Mouse (Mus musculus) hindbrain, embryonic 16.5 days (tissue): ENCODE measurements around the gene Susd6. TPM values are rescaled to one million over a fixed set of nuclear protein-coding genes. Genes with fewer than 3 reads are reported as not detected.
A peak's percentile ranks its signal among the peaks of the same experiment; 100 is the strongest.

ENCODE experiments used
- ATAC-seq: fragments of 200-750 bp; cut with Nextera tagmentation; 2 replicates; pipeline ENCODE4 v1.8.0; 2017; ENCODE audit warnings: moderate TSS enrichment, moderate library complexity
- H3K27ac ChIP-seq: fragments of 300-500 bp; sonication (generic); 2 replicates; pipeline ENCODE4 v1.5.1; 2014; ENCODE audit warnings: low read depth, mild to moderate bottlenecking, control low read depth, low read length, moderate library complexity
- H3K27me3 ChIP-seq: fragments of 300-500 bp; sonication (generic); replicated peaks from 2 replicates; pipeline ENCODE4 v1.6.1; 2014; ENCODE audit warnings: low read length; ENCODE audit not compliant: control insufficient read depth, insufficient read depth
- H3K36me3 ChIP-seq: fragments of 300-500 bp; sonication (generic); 2 replicates; pipeline ENCODE4 v1.6.1; 2014; ENCODE audit warnings: mild to moderate bottlenecking, low read length, moderate library complexity, mixed read lengths; ENCODE audit not compliant: control insufficient read depth, insufficient read depth
- H3K4me1 ChIP-seq: fragments of 300-500 bp; sonication (generic); 2 replicates; pipeline ENCODE4 v1.6.1; 2014; ENCODE audit warnings: low read depth, low read length; ENCODE audit not compliant: control insufficient read depth, insufficient read depth
- H3K4me2 ChIP-seq: fragments of 300-500 bp; sonication (generic); 2 replicates; pipeline ENCODE4 v1.6.1; 2014; ENCODE audit warnings: mild to moderate bottlenecking, low read length, control low read depth, moderate library complexity
- H3K4me3 ChIP-seq: fragments of 300-500 bp; sonication (generic); 2 replicates; pipeline ENCODE4 v1.5.1; 2014; ENCODE audit warnings: mild to moderate bottlenecking, low read length, control low read depth, moderate library complexity
- H3K9ac ChIP-seq: fragments of 300-500 bp; sonication (generic); 2 replicates; pipeline ENCODE4 v1.6.1; 2014; ENCODE audit warnings: low read depth, mild to moderate bottlenecking, control low read depth, low read length, moderate library complexity
- H3K9me3 ChIP-seq: fragments of 300-500 bp; sonication (generic); 2 replicates; pipeline ENCODE4 v1.6.1; 2014; ENCODE audit warnings: mild to moderate bottlenecking, low read length, moderate library complexity; ENCODE audit not compliant: control insufficient read depth
- whole genome bisulfite sequencing: fragments of 180-500 bp; shearing (Covaris S2); extraction: QIAGEN DNeasy Blood & Tissue Kit; methylation state at CpG from one replicate; pipeline ENCODE4 v1.1.7; 2014; 5-methylcytosine and 5-hydroxymethylcytosine counted together
- polyA plus RNA-seq: library from polyadenylated mRNA; unstranded; fragments of >200 nt; fragmentation: Nextera tagmentation; extraction: Ambion mirVana; gene quantifications from 2 replicates; pipeline ENCODE4 v1.2.1, GENCODE M21; 2015

Susd6 gene
- polyA plus RNA-seq, 1 experiment from 2014 or later, result 9.9 TPM

GRCm38 (mm10) chr12:80791571-80792444, 1.5 kb downstream of the Susd6 start:
- ATAC-seq, result no peak
- Histone ChIP-seq H3K27ac (no peak overlapping the region), H3K9me3 (no peaks in the 10 kb centered on the region), H3K4me2 (peak overlapping the region; percentile 61), H3K27me3 (no peaks in the 10 kb centered on the region), H3K4me3 (peak overlapping the region; percentile 94), H3K9ac (peak overlapping the region; percentile 94; the same call in 1 of the 2 replicates), H3K4me1 (peaks cover 18% of the 10 kb centered on the region), H3K36me3 (no peaks in the 10 kb centered on the region)
- 36% methylated on average over 6 of the region's 6 CpGs for WGBS

- no peak overlapping the region for H3K4me3 ChIP-seq
- H3K27ac ChIP-seq, result no peak overlapping the region
- no peaks in the 10 kb centered on the region for H3K27me3 ChIP-seq
- H3K4me1 ChIP-seq, result peaks cover 18% of the 10 kb centered on the region
- WGBS, result 79% methylated on average over 5 of the region's 5 CpGs
- H3K9me3 ChIP-seq, result no peaks in the 10 kb centered on the region
- no peak overlapping the region; the same call in 1 of the 2 replicates for H3K9ac ChIP-seq
- H3K36me3 ChIP-seq, result no peaks in the 10 kb centered on the region
- peak overlapping the region; percentile 33 for H3K4me2 ChIP-seq
- ATAC-seq, result no peak
Observed at GRCm38 (mm10) chr12:80792867-80793266, 2.6 kb downstream of the Susd6 start.

- Histone ChIP-seq H3K4me3 (no peak overlapping the region), H3K27ac (no peak overlapping the region), H3K4me1 (peaks cover 18% of the 10 kb centered on the region), H3K27me3 (no peaks in the 10 kb centered on the region), H3K36me3 (no peaks in the 10 kb centered on the region), H3K4me2 (no peak overlapping the region), H3K9ac (no peak overlapping the region), H3K9me3 (no peaks in the 10 kb centered on the region)
- no peak for ATAC-seq
- WGBS, result 80% methylated on average over 1 of the region's 1 CpGs
Observed at GRCm38 (mm10) chr12:80793535-80793934, 3.2 kb downstream of the Susd6 start.

GRCm38 (mm10) chr12:80794522-80794921, 4.2 kb downstream of the Susd6 start:
- Histone ChIP-seq H3K27me3 (no peaks in the 10 kb centered on the region), H3K4me2 (no peak overlapping the region), H3K4me3 (no peak overlapping the region), H3K9ac (no peak overlapping the region), H3K36me3 (no peaks in the 10 kb centered on the region), H3K9me3 (no peaks in the 10 kb centered on the region), H3K27ac (no peak overlapping the region), H3K4me1 (peaks cover 18% of the 10 kb centered on the region)
- ATAC-seq, result no peak
- 93% methylated on average over 4 of the region's 4 CpGs for whole genome bisulfite sequencing

- Histone ChIP-seq H3K27me3 (no peaks in the 10 kb centered on the region), H3K27ac (no peak overlapping the region), H3K9me3 (no peaks in the 10 kb centered on the region), H3K9ac (no peak overlapping the region), H3K4me2 (no peak overlapping the region), H3K4me1 (peaks cover 13% of the 10 kb centered on the region), H3K36me3 (no peaks in the 10 kb centered on the region), H3K4me3 (no peak overlapping the region)
- WGBS, result 52% methylated on average over 2 of the region's 2 CpGs
- ATAC-seq, result no peak
Observed at GRCm38 (mm10) chr12:80794935-80795785, 4.8 kb downstream of the Susd6 start.

GRCm38 (mm10) chr12:80798271-80798670, 8.0 kb downstream of the Susd6 start:
- Histone ChIP-seq H3K4me2 (no peak overlapping the region), H3K9ac (no peak overlapping the region), H3K27me3 (no peaks in the 10 kb centered on the region), H3K27ac (no peak overlapping the region), H3K9me3 (no peaks in the 10 kb centered on the region), H3K36me3 (no peaks in the 10 kb centered on the region), H3K4me3 (no peak overlapping the region), H3K4me1 (peaks cover 4% of the 10 kb centered on the region; the same call in 1 of the 2 replicates)
- peak; percentile 61; the same call in 1 of the 2 replicates for ATAC-seq

- Histone ChIP-seq H3K27me3 (no peaks in the 10 kb centered on the region), H3K9ac (no peak overlapping the region), H3K4me2 (no peak overlapping the region), H3K27ac (no peak overlapping the region), H3K4me1 (peaks cover 11% of the 10 kb centered on the region), H3K4me3 (no peak overlapping the region), H3K9me3 (no peaks in the 10 kb centered on the region), H3K36me3 (no peaks in the 10 kb centered on the region)
- ATAC-seq, result no peak
- 98% methylated on average over 3 of the region's 3 CpGs for WGBS
Observed at GRCm38 (mm10) chr12:80800156-80800555, 9.8 kb downstream of the Susd6 start.

GRCm38 (mm10) chr12:80801443-80801842, 11.1 kb downstream of the Susd6 start:
- Histone ChIP-seq H3K4me3 (no peak overlapping the region), H3K9me3 (no peaks in the 10 kb centered on the region), H3K27me3 (no peaks in the 10 kb centered on the region), H3K4me1 (peaks cover 11% of the 10 kb centered on the region), H3K27ac (no peak overlapping the region), H3K36me3 (no peaks in the 10 kb centered on the region), H3K9ac (no peak overlapping the region), H3K4me2 (no peak overlapping the region)
- no peak for ATAC-seq
- whole genome bisulfite sequencing, result 95% methylated on average over 1 of the region's 1 CpGs

GRCm38 (mm10) chr12:80803924-80804323, 13.6 kb downstream of the Susd6 start:
- no peak overlapping the region for H3K9ac ChIP-seq
- no peak overlapping the region for H3K4me2 ChIP-seq
- H3K4me1 ChIP-seq, result peaks cover 18% of the 10 kb centered on the region
- H3K36me3 ChIP-seq, result no peaks in the 10 kb centered on the region
- WGBS, result 37% methylated on average over 3 of the region's 3 CpGs
- H3K27me3 ChIP-seq, result no peaks in the 10 kb centered on the region
- 0 out of 2 replicates have a peak overlapping the region, but pooled peaks have one; percentile 18 for H3K27ac ChIP-seq
- no peaks in the 10 kb centered on the region for H3K9me3 ChIP-seq
- no peak for ATAC-seq
- H3K4me3 ChIP-seq, result no peak overlapping the region
